Mouse (Mus musculus): Measurements from ENCODE around the gene Chst11.

- TF ChIP-seq POLR2A (IDR thresholded peaks at IDR 0.05; ENCODE audit: borderline replicate concordance, extremely low read depth, low read depth, low read length) (no peak), CTCF (IDR thresholded peaks at IDR 0.05; ENCODE audit: insufficient read depth, low read length) (no peak)
Measured at GRCm38 (mm10) chr10:82989418-82990025, 4.2 kb downstream of the Chst11 start.
